Mouse (Mus musculus) heart, adult 2 months (tissue): ENCODE data around the gene Tshr. TPM values are rescaled to one million over a fixed set of nuclear protein-coding genes. Genes with fewer than 3 reads are reported as not detected.

ENCODE experiments used
- DNase-seq, 2 experiments: peaks; one replicate each; pipeline ENCODE4 v3.0.0; 2021
- H3K27ac ChIP-seq: fragments of 200-600 bp; 2 replicates; pipeline ENCODE4 v1.8.1; 2022
- H3K27me3 ChIP-seq: fragments of 200-500 bp; 2 replicates; pipeline ENCODE4 v1.6.1; 2012; ENCODE audit warnings: mild to moderate bottlenecking, low read length, inconsistent platforms, mixed read lengths; ENCODE audit not compliant: control insufficient read depth, insufficient read depth
- H3K36me3 ChIP-seq: fragments of 200-500 bp; 2 replicates; pipeline ENCODE4 v1.6.1; 2012; ENCODE audit warnings: low read length, inconsistent platforms; ENCODE audit not compliant: control insufficient read depth, insufficient read depth
- H3K4me1 ChIP-seq: fragments of 200-500 bp; 2 replicates; pipeline ENCODE4 v1.6.1; 2011; ENCODE audit warnings: low read length; ENCODE audit not compliant: control insufficient read depth, insufficient read depth
- H3K4me3 ChIP-seq: fragments of 200-600 bp; 2 replicates; pipeline ENCODE4 v1.8.1; 2022
- H3K79me2 ChIP-seq: fragments of 200-500 bp; replicated peaks from 2 replicates; pipeline ENCODE4 v1.6.1; 2012; ENCODE audit warnings: mild to moderate bottlenecking, inconsistent platforms, low read length, moderate library complexity, mixed read lengths; ENCODE audit not compliant: control insufficient read depth, insufficient read depth
- H3K9ac ChIP-seq: fragments of 200-500 bp; 2 replicates; pipeline ENCODE4 v1.6.1; 2012; ENCODE audit warnings: low read depth, mild to moderate bottlenecking, control low read depth, inconsistent platforms, low read length, mixed read lengths
- CTCF ChIP-seq: fragments of 200-600 bp; IDR thresholded peaks from 2 replicates; pipeline ENCODE4 v1.8.1; 2022; ENCODE audit warnings: antibody characterized with exemption, mild to moderate bottlenecking, moderate library complexity
- EP300 ChIP-seq: fragments of 200-500 bp; IDR thresholded peaks from 2 replicates; pipeline ENCODE4 v1.6.1; 2011; ENCODE audit warnings: low read depth, low read length, control low read depth; ENCODE audit not compliant: insufficient read depth
- POLR2A ChIP-seq: fragments of 200-500 bp; IDR thresholded peaks from 2 replicates; pipeline ENCODE4 v1.6.1; 2011; ENCODE audit warnings: mild to moderate bottlenecking, low read depth, low read length, control low read depth; ENCODE audit not compliant: insufficient read depth
- WGBS: fragments of 180-500 bp; shearing (Covaris S2); methylation state at CpG from one replicate; pipeline ENCODE4 v1.1.7; 2018; 5-methylcytosine and 5-hydroxymethylcytosine counted together
- intact Hi-C: fragments of 180-260 bp; cut with DNase I; formaldehyde crosslinking; loops from one replicate; pipeline ENCODE4 v1.15.1; 2025
- polyA plus RNA-seq: library from polyadenylated mRNA; depleted of rRNA; stranded (reverse); fragments of >200 nt; gene quantifications from 2 replicates; pipeline ENCODE4 v1.2.3, GENCODE M21; 2012
- total RNA-seq, 2 experiments: library from RNA; stranded (reverse); gene quantifications; 2 replicates each; pipeline ENCODE4 v1.2.3; 2021

Tshr gene
- total and polyA plus RNA-seq, 3 experiments = 0.16 to 0.45 (median 0.41) TPM

DNA sequence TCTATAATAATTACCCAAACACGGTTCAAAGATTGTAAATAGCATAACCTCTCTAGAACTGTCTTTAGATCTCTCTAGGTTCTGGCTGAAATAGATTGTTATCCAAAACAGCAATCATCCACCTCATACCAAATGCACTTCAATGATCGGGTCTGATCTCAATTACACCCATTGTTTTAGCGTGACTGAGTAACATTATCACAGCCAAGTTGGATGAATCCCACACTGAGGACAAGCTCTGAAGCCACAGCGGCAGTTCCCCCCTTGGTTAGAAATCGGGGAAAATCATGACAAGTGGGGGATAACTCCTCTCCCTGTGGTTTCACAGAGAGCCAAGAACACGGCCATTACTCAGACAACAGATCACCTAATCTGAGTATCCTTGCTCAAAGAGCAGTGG is 129.6 kb downstream of the Tshr start:
- Histone ChIP-seq H3K36me3 (no peaks in the 10 kb centered on the region), H3K4me3 (no peak overlapping the region), H3K4me1 (no peaks in the 10 kb centered on the region), H3K27ac (no peak overlapping the region), H3K9ac (no peak overlapping the region), H3K79me2 (no peaks in the 10 kb centered on the region), H3K27me3 (no peaks in the 10 kb centered on the region)
- intact Hi-C loops = no loop called here
- TF ChIP-seq POLR2A (no peak), CTCF (no peak), EP300 (no peak)
- WGBS = 79% methylated on average over 6 of the region's 6 CpGs
- DNase-seq = no peak

DNA sequence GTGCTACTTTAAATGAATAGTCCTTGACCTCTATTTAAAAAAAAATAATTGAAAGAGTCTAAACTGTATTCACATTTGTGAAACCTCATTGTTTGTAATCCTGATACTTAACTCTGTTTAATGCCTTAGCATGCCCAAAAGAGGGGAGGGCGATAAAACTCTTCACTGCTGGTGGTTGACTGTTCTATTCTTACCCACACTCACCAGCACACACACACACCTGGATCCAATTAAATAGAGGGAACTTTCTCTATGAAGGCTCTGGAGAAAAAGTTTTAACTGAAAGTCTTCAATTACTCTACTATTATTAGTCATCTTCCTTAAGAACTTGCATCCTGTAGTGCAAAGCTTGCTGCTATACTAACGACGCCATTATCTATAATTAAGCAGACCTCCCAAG is 133.4 kb downstream of the Tshr start:
- H3K4me3 ChIP-seq = no peak overlapping the region
- H3K4me1 ChIP-seq = no peaks in the 10 kb centered on the region
- no peak for DNase-seq
- no peak for TF ChIP-seq POLR2A
- TF ChIP-seq EP300 = no peak
- TF ChIP-seq CTCF = no peak
- H3K27me3 ChIP-seq = no peaks in the 10 kb centered on the region
- 61% methylated on average over 3 of the region's 3 CpGs for WGBS
- no peaks in the 10 kb centered on the region for H3K36me3 ChIP-seq
- intact Hi-C loops = no loop called here
- H3K27ac ChIP-seq = no peak overlapping the region
- no peak overlapping the region for H3K9ac ChIP-seq
- no peaks in the 10 kb centered on the region for H3K79me2 ChIP-seq

DNA sequence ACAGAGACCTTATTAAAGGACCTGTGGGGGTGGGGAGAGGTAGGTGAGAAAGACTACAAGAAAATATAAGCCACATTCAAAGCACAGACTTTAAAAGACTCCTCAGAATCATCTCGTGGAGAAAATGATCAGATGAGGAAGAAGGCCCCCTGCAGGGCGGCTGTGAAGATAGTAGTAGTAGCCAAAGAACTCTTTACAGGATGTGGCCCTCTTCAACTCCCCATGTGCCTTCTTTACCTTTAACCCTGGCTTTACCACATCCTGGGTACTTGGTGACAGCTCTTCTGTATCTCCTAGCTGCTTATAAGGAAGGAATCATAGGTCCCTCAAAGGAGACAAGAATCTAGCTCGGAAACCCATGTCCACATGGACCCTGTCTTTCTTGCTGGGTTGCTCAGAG is 139.3 kb downstream of the Tshr start:
- no peak for DNase-seq
- 51% methylated on average over 3 of the region's 3 CpGs for WGBS
- TF ChIP-seq POLR2A = no peak
- intact Hi-C loops = no loop called here
- Histone ChIP-seq H3K27ac (no peak overlapping the region), H3K36me3 (no peaks in the 10 kb centered on the region), H3K79me2 (no peaks in the 10 kb centered on the region), H3K27me3 (no peaks in the 10 kb centered on the region), H3K4me3 (no peak overlapping the region), H3K4me1 (no peaks in the 10 kb centered on the region), H3K9ac (no peak overlapping the region)

DNA sequence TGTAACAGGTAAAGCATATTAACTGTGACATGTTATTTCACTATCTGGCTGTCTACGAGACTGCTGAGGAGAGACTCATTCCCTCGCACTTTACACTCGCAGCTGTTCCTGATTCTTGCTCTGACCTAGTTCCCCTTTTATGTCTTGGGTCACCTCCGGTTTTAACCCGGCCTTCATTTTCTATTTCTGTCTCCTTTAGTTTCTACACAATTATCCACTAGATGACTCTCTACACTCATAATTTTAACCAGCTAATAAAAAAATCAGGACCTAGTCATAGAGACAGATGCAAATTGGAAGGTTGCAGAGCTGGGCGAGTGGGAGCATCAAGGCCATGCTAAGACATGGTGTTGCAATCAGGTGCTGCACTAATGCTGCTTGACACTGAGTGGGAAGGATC is 150.2 kb downstream of the Tshr start:
- WGBS = 70% methylated on average over 6 of the region's 6 CpGs
- H3K27ac ChIP-seq = no peak overlapping the region
- no peak for DNase-seq
- no peak overlapping the region for H3K9ac ChIP-seq
- intact Hi-C loops = no loop called here
- no peaks in the 10 kb centered on the region for H3K36me3 ChIP-seq
- H3K4me3 ChIP-seq = no peak overlapping the region
- no peaks in the 10 kb centered on the region for H3K79me2 ChIP-seq
- H3K4me1 ChIP-seq = no peaks in the 10 kb centered on the region
- TF ChIP-seq EP300 (no peak), CTCF (no peak), POLR2A (no peak)
- no peaks in the 10 kb centered on the region for H3K27me3 ChIP-seq

GRCm38 (mm10) chr12:91540202-91540601 is 155.8 kb downstream of the Tshr start:
- no peaks in the 10 kb centered on the region for H3K4me1 ChIP-seq
- intact Hi-C loops = no loop called here
- H3K36me3 ChIP-seq = no peaks in the 10 kb centered on the region
- no peaks in the 10 kb centered on the region for H3K79me2 ChIP-seq
- TF ChIP-seq POLR2A = no peak
- peaks cover 2% of the 10 kb centered on the region; the same call in 1 of the 2 replicates for H3K27me3 ChIP-seq
- no peak for DNase-seq
- no peak overlapping the region for H3K27ac ChIP-seq
- H3K9ac ChIP-seq = no peak overlapping the region
- no peak overlapping the region for H3K4me3 ChIP-seq
- WGBS = 86% methylated on average over 7 of the region's 7 CpGs

DNA sequence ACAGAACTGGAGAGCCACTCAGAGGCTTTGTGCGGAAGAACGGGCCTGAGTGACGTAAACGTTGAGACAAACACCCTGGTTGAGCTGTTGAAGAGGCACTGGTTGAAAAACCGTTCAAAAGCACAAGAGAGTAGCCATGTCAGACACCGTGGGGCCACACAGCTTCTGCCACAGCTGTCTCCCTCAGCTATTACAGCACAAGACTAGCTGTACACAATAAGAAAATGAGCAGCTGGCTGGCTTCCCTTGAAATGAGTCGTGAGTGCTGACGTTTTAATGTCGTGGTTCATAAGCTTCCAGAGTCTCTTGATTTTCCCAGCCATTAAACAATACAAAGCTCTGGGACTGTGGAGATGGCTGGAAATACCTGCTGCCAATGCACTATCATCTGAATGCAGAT is 165.1 kb downstream of the Tshr start:
- TF ChIP-seq POLR2A (no peak), CTCF (no peak), EP300 (no peak)
- H3K27me3 ChIP-seq = no peaks in the 10 kb centered on the region
- no peaks in the 10 kb centered on the region for H3K4me1 ChIP-seq
- H3K27ac ChIP-seq = no peak overlapping the region
- no peaks in the 10 kb centered on the region for H3K79me2 ChIP-seq
- no peaks in the 10 kb centered on the region for H3K36me3 ChIP-seq
- no peak for DNase-seq
- intact Hi-C loops = no loop called here
- H3K4me3 ChIP-seq = no peak overlapping the region
- H3K9ac ChIP-seq = no peak overlapping the region
- WGBS = 72% methylated on average over 9 of the region's 9 CpGs
